Mouse (Mus musculus) thymus, adult 18-20 months (tissue): ENCODE data around the gene Borcs7.

ENCODE experiments used
- DNase-seq, 2 experiments: peaks; one replicate each; pipeline ENCODE4 v3.0.0; 2022; ENCODE audit warnings: mixed read lengths in 2 of 2

Gene Borcs7

GRCm38 (mm10) chr19:46689460-46690372, at the start of gene Borcs7:
Borcs7 (plus strand) TSS chr19:46689906.
- peak; percentile 73 to 75 for DNase-seq

GRCm38 (mm10) chr19:46640780-46641179, 48.9 kb upstream of the Borcs7 start:
- DNase-seq = no peak

DNA sequence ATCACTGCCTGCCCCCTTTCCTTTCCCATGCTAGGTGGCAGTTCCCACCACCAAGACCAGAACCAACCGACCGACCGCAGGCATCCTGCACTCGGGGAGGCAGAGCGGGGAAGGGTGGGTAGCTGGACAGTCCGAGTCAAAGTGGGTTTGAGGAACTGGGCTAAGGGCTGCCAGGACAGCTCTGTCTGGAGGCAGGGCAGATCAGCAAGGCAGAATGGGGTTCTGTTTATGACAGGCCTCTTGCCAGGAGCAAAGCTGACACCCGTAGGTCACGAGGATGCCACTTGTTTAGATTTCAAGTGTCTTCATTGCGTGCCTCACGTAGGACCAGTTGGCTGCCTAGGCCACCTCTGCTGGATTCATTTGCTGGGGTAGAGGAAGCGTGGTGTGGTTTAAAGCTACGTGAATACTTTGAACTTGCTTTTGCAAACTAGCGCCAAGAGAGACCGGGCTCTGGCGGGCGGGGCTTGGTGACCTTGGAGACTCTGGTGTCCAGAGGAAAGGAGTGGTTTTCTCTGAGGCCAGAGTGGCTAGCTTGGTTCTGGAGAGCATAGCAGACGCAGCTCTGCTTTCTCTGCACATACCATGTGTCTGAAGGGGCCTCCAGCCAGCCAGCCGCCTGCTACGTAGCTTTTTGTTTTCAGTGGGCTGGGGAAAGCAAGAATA, 48.2 kb upstream of the Borcs7 start:
- DNase-seq = no peak

DNA sequence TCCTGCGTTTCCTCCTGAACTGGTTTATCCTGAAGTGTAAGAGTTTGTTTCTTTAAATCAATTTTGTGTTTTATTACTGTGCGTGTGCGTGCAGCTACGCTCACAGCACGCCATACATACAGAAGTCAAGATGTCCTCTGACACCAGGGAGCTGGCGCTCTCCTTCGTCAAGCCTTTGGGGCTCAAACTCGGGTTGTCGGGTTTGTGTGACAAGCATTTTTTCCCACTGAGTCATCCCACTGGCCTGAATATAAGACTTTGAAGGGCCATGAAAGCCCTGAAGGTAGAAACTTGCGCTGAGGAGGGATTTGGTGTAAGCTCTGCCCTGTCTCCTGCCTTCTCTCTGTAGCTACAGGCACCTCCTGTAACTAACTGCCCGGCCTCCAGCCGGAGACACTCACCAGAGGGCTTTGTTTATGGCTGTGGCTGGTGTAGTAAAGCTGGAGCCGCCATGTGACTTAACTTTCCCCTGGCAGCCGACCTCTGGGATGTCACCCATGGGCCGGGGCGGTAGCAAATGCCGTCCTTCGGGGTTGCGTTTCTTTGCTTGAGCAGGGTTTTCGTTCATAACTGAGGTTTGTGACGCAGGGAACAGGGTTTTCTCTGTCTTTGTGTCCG, 47.5 kb upstream of the Borcs7 start:
- DNase-seq = no peak

DNA sequence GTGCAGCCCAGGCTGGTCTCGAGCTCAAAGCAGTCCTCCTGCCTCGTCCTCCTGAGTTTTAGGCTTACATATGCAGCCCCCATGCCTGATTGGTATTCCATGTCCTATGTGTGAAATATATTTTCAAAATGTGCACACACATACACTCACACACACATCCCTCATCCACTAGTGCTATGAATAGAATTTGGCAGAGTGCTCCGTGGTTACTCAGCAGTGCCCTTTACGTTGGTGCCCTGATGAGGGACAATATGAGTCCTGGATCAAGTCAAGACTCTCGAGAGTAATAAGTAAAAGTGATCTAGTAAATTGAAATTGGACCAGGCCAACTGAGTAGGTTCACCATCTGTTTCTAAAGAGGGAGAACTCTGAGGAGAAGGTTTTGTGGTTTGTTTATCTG, 46.5 kb upstream of the Borcs7 start:
- no peak for DNase-seq

DNA sequence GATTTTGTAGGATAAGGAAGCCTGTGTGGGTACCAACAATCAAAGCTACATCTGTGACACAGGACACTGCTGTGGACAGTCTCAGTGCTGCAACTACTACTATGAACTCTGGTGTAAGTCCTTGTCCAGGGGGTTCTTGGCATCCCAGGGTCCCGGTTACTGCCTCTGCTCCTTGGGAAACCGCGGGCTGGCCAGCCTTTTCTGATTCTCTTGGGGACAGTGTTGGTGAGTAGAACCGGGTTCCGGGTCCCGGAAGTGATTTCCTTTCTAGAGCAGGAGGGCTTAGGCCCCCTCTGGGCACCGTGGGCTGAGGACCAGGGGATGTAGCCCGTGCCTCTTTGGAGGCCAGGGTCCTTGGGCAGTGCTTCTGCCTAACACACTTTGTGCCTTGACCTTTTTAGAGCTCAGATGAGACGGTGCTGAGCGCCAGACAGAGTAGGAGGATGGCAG, 45.3 kb upstream of the Borcs7 start:
- no peak for DNase-seq

- no peak for DNase-seq
These were observed 44.7 kb upstream of the Borcs7 start for GRCm38 (mm10) chr19:46644793-46645602.

DNA sequence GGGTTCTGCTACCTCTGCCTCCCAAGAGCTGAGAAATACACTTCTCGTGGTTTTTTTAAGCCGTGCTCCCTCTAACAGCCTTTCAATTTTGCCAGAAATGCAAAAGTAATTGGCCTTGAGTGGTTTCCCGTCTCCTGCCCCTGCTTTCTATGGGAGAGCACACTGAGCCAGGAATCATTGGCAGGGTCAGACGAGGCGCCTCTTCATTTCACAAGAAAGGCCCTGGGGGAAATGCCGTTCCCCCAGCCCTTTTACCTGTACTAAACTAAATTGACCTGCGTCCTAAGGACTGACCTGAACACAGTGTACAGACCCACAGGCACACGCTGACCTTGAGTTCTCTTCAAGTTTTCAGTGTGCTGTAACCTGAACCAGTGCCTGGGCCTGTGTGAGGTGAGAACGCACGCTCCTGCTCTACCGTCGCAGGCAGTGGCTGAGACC, 43.6 kb upstream of the Borcs7 start:
- DNase-seq = no peak

DNA sequence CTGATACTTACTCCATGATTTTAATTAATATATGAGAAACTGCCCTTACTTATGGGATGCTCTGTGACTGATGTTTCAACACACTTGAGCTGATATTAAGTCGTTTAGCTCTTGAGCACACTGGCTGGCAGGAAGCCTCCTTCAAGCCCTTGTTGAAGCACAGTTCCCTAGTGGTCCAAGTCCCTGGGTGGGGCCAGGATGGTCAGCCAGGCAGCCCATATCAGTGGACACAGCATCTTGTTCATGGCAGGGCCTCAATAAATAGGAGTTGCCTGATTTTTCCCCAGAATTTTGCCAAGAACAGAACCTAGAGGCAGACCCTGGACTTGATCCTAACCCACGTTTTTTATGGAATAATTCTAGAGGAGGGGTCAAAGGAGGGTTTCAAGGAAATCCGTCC, 42.5 kb upstream of the Borcs7 start:
- DNase-seq = no peak

DNA sequence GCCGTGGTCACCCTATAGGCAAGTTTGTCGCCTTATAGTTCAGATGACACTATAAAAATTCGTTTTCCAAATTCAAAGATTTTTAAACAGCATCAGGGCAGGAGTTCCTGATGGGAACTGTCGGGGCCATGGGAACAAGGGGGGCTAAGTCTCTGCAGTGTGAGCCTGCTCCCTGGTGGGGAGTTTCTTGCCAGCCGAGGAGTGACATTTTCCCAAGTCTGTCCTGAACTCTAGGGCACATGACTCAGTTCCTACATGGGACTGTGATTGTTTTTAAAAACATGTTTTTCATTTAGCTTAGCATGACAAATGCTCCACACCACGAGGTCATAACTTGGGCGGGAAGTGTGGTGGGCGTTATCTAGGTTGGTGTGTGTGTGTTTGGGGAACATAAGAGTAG, 41.9 kb upstream of the Borcs7 start:
- no peak for DNase-seq

DNA sequence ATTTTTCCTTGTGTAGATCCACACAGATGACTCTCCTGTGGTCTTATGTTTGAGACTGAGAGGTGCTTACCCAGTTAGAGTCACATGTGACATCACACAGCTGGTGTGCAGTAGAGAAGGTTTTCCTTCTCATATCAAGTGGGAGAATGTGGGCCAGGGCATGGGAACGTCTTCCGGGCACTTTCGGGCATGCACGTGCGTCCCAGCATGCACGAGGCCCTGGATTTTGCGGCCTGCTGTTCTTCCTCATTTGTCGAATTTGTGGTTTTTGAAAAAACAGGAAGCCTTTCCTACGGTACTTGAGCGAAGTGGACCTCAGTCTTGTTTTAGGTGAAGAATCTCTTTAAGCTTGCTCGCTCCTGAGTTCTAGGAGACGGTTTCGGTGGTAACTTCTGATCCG, 41.1 kb upstream of the Borcs7 start:
- DNase-seq = no peak

- DNase-seq = no peak
These were observed 36.5 kb upstream of the Borcs7 start for GRCm38 (mm10) chr19:46653188-46653587.

GRCm38 (mm10) chr19:46653616-46654235, 36.0 kb upstream of the Borcs7 start:
- DNase-seq = peak; percentile 44 to 62

DNA sequence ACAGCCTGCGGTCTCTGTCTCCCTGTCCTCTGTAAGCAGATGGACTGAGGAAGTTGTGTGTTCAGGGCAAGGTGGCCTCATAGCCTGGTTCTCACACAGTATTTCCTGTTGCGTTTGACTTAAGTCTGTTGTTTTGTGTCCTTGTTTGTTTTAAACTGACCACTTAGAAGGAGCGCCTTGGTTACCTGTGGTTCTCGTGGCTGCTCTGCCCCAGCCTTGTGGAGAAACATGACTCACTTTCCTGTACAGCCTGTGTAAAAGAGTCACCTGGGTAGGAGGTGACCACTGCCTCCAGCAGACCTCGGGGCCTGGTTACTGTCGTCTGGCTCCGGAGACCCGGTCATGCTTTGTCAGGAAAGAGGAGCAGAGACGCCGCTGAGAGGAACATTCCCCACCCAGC, 34.1 kb upstream of the Borcs7 start:
- no peak for DNase-seq

DNA sequence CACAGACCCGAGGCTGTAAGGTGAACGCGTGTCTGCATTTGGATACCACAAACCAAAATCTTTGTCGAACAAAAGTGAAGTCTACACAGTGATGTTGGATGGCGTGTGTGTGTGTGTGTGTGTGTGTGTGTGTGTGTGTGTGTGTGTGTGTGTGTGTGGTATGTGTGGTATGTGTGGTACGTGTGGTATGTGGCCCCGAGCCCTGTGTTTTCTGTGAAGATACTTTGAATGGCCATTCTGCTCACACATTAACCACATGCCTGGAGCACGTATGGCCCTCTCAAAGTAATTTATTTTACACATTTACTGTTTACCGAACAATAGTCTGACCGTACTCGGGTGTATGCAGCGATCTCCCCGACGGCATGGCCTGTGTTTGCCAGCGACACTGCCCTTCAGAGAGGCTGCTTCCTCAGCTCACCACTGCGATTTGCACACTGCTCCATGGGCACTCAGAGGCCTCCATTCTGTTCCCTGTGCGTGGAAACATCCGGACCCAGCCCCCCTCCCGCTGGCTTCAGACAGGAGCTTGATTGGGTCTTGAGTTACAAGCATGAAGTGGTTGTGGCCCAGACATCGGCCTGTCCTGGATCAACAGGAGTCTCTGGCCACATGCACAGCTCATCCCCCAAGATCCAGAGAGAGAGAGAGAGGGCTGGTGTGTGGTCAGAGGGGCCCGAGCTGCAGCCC, 33.4 kb upstream of the Borcs7 start:
- DNase-seq = no peak

DNA sequence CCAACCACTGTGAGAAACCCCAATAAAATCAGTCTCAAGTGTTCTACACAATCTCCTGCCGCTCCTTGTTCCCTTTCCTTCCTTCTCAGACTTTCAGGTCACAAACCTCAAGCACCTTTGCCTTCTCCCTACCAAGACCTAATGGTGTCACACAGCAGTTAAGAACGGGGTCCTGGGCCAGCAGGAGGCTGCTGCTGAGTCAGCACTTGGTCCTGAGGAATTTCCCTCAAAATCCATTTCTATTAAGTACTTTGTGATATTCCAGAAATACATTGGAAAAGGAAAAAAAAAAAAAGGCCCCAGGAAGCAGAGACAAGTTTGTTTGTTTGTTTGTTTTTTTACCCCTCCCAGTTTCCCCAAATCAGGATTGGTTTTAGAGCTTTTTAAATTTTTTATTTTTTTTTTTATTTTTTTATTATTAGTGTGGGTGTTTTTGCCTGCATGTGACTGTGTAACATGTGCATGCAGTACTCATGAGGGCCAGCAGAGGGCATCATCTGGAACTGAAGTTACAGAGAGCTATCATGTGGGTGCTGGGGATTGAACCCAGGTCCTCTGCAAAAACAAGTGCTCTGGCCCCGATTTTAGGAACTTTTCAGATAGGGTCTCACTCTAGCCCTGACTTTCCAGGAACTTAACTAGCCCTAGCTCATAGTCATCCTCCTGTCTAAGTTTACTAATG, 32.2 kb upstream of the Borcs7 start:
- no peak for DNase-seq

GRCm38 (mm10) chr19:46658348-46658747, 31.4 kb upstream of the Borcs7 start:
- no peak for DNase-seq

DNA sequence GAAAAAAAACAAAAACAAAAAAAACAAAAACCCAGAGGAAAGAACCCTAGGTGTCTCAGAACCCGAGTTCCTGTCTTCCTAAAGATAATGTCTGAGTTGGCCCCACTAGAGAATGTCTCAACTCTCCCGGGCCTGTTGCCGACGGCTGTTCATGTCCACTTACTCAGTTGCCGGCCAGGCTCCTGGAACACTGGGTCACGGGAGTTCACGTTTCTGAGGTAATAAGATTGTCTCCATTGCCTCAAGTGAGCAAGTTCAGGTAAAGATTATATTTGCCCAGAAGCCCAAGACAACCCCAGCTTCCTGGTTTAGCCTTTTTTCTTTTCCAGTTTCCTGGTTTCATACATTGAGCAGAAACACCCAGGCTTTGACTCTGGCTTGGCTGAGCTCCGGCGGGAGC, 30.9 kb upstream of the Borcs7 start:
- no peak for DNase-seq

- DNase-seq = no peak
These were observed 28.2 kb upstream of the Borcs7 start for GRCm38 (mm10) chr19:46661511-46661910.

DNA sequence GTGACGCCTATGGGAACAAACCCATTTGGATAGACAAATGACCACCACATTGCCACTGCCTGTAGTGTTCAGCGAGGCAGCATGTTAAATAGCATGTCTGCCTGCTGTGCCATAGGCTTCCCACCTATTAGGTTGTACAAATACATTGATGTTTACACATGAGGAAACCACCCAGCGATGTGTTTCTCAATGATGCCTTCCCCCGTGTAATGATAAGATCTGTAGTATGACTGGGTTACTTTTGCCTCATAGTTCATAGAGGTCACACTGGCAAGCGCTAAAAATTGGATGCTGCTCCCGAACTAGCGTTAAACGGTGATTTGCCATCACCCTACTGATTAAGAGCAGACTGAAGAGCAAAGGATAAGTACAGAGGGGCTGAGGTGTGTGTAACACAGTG, 27.5 kb upstream of the Borcs7 start:
- no peak for DNase-seq

DNA sequence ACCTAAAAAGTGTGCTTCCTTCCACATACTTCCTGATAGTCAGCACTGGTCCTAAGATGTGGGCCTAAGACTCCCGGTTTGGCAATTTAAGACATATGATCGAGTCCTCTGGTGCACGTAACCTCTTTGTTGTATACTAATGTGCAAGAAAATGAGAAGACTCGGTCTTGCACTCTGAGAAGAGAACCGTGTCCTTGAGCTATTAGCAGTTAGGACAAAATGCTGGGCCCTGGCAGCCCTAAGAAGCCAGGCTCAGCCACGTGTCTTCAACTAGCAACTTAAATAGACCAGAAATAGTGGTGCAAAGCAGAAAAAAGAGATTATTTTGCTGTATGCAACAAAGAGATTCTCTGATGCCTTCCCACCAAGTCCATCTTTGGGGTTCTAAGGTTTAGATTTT, 26.9 kb upstream of the Borcs7 start:
- no peak for DNase-seq
